Mouse (Mus musculus) heart, embryonic 13.5 days (tissue): ENCODE results near the gene Cuedc1. TPM values are rescaled to one million over a fixed set of nuclear protein-coding genes. Genes with fewer than 3 reads are reported as not detected.

ENCODE experiments used
- ATAC-seq: fragments of 200-750 bp; cut with Nextera tagmentation; 2 replicates; pipeline ENCODE4 v1.8.0; 2017; ENCODE audit warnings: moderate TSS enrichment; ENCODE audit not compliant: insufficient number of reproducible peaks, low FRiP score, low TSS enrichment; ENCODE audit errors: extremely low read depth
- H3K27ac ChIP-seq: fragments of 300-500 bp; sonication (generic); replicated peaks from 2 replicates; pipeline ENCODE4 v1.5.1; 2015; ENCODE audit warnings: moderate library complexity, mild to moderate bottlenecking, inconsistent platforms
- H3K27me3 ChIP-seq: fragments of 300-500 bp; sonication (generic); replicated peaks from 2 replicates; pipeline ENCODE4 v1.6.1; 2015; ENCODE audit warnings: mild to moderate bottlenecking, inconsistent platforms
- H3K36me3 ChIP-seq: fragments of 300-500 bp; sonication (generic); 2 replicates; pipeline ENCODE4 v1.6.1; 2015; ENCODE audit warnings: mild to moderate bottlenecking, inconsistent platforms
- H3K4me1 ChIP-seq: fragments of 300-500 bp; sonication (generic); 2 replicates; pipeline ENCODE4 v1.6.1; 2015; ENCODE audit warnings: inconsistent platforms
- H3K4me2 ChIP-seq: fragments of 300-500 bp; sonication (generic); 2 replicates; pipeline ENCODE4 v1.6.1; 2015; ENCODE audit warnings: inconsistent platforms, mild to moderate bottlenecking, moderate library complexity
- H3K4me3 ChIP-seq: fragments of 300-500 bp; sonication (generic); 2 replicates; pipeline ENCODE4 v1.5.1; 2015; ENCODE audit warnings: moderate library complexity, mild to moderate bottlenecking, inconsistent platforms
- H3K9ac ChIP-seq: fragments of 300-500 bp; sonication (generic); 2 replicates; pipeline ENCODE4 v1.6.1; 2015; ENCODE audit warnings: inconsistent platforms, mild to moderate bottlenecking, moderate library complexity
- H3K9me3 ChIP-seq: fragments of 300-500 bp; sonication (generic); 2 replicates; pipeline ENCODE4 v1.6.1; 2016; ENCODE audit warnings: inconsistent platforms
- WGBS: fragments of 180-500 bp; shearing (Covaris S2); methylation state at CpG from one replicate; pipeline ENCODE4 v1.1.7; 2015; ENCODE audit warnings: mixed read lengths; 5-methylcytosine and 5-hydroxymethylcytosine counted together
- polyA plus RNA-seq: library from polyadenylated mRNA; unstranded; fragments of >200 nt; fragmentation: Nextera tagmentation; extraction: Ambion mirVana; gene quantifications from 2 replicates; pipeline ENCODE4 v1.2.1, GENCODE M21; 2015

Gene Cuedc1
- polyA plus RNA-seq, 1 experiment from 2014 or later: 16.8 TPM

- ATAC-seq: no peak
- H3K9me3 ChIP-seq: no peaks in the 10 kb centered on the region
- peaks cover 48% of the 10 kb centered on the region for H3K4me1 ChIP-seq
- no peaks in the 10 kb centered on the region for H3K27me3 ChIP-seq
- 65% methylated on average over 8 of the region's 8 CpGs for WGBS
- H3K27ac ChIP-seq: no peak overlapping the region
- H3K9ac ChIP-seq: no peak overlapping the region
- no peak overlapping the region for H3K4me2 ChIP-seq
- no peak overlapping the region for H3K4me3 ChIP-seq
- 0 out of 2 replicates have a peak, but pooled peaks cover 2% of the 10 kb centered on the region for H3K36me3 ChIP-seq
Measured at GRCm38 (mm10) chr11:88106292-88106554, 8.4 kb downstream of the Cuedc1 start.

GRCm38 (mm10) chr11:88107365-88107764, 9.5 kb downstream of the Cuedc1 start:
- H3K4me3 ChIP-seq: no peak overlapping the region
- peaks cover 60% of the 10 kb centered on the region for H3K4me1 ChIP-seq

GRCm38 (mm10) chr11:88110031-88110594, 12.3 kb downstream of the Cuedc1 start:
- no peak for ATAC-seq
- Histone ChIP-seq H3K27me3 (no peaks in the 10 kb centered on the region), H3K27ac (peak overlapping the region; percentile 61), H3K9me3 (no peaks in the 10 kb centered on the region), H3K4me1 (peaks cover 79% of the 10 kb centered on the region), H3K9ac (peak overlapping the region; percentile 37; the same call in 1 of the 2 replicates), H3K4me2 (no peak overlapping the region; the same call in 1 of the 2 replicates), H3K36me3 (no peaks in the 10 kb centered on the region), H3K4me3 (no peak overlapping the region)
- WGBS: 38% methylated on average over 9 of the region's 9 CpGs

More at GRCm38 (mm10) chr11:88107365-88107764, 9.5 kb downstream of the Cuedc1 start:
- 51% methylated on average over 4 of the region's 4 CpGs for WGBS
- H3K9ac ChIP-seq: peak overlapping the region; percentile 17; the same call in 1 of the 2 replicates
- H3K36me3 ChIP-seq: no peaks in the 10 kb centered on the region
- ATAC-seq: no peak
- H3K27me3 ChIP-seq: no peaks in the 10 kb centered on the region
- H3K4me2 ChIP-seq: no peak overlapping the region
- H3K27ac ChIP-seq: no peak overlapping the region
- H3K9me3 ChIP-seq: no peaks in the 10 kb centered on the region

DNA sequence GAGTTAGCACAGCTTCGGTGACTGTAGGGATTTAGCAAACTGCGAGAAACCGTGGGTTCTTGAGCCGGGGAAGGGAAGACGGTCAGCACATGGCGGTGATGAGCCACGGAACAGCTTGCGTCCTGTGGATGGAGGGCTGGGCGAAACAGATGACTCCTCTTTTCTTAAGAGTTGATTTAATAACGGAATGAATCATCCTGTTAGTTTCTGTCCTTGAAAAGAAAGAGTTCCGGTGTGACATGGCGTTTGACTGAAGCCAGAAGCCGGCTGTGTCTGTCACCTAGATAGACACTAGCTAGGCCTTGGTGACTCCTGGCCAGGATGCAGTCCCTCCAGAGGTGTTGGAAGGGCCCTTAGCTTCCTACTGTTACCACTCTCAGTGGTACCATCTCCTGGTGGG, 14.2 kb downstream of the Cuedc1 start:
- H3K27ac ChIP-seq: peak overlapping the region; percentile 45
- 49% methylated on average over 13 of the region's 13 CpGs for WGBS

DNA sequence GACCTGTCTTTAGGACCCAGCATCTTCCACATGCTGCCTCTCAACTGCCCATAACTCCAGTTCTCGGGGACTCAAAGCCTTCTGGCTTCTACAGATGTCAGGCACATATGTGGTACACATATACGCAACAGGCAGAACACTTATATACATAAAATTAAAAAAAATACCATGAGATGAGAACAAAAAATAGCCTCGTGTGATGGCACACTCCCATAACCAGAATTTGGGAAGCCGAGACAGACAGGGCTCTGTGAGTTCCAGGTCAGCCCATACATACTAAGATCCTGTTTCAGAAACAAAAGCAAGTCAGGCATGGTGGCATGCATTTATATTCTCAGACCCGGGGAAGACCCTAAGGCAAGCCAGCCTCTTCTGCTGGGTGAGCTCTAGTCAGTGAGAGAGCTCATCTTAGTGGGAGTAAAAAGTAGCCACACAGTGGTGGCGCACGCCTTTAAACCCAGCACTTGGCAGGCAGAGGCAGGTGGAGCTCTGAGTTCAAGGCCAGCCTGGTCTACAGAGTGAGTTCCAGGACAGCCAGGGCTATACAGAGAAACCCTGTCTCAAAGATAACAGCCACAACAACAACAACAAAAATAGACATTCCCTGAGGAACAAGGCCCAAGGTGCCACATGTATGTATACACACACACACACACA, 14.9 kb downstream of the Cuedc1 start:
- Histone ChIP-seq H3K36me3 (no peaks in the 10 kb centered on the region), H3K4me1 (peaks cover 82% of the 10 kb centered on the region), H3K27me3 (no peaks in the 10 kb centered on the region), H3K27ac (peak overlapping the region; percentile 84), H3K4me3 (no peak overlapping the region), H3K4me2 (no peak overlapping the region), H3K9me3 (no peaks in the 10 kb centered on the region), H3K9ac (0 out of 2 replicates have a peak overlapping the region, but pooled peaks have one; percentile 19)
- no peak for ATAC-seq
- WGBS: 85% methylated on average over 7 of the region's 7 CpGs

More for the DNA sequence above, 14.2 kb downstream of the Cuedc1 start:
- no peaks in the 10 kb centered on the region for H3K27me3 ChIP-seq
- H3K4me2 ChIP-seq: no peak overlapping the region
- no peaks in the 10 kb centered on the region for H3K36me3 ChIP-seq
- no peak for ATAC-seq
- no peaks in the 10 kb centered on the region for H3K9me3 ChIP-seq
- H3K4me3 ChIP-seq: no peak overlapping the region
- peak overlapping the region; percentile 47 for H3K9ac ChIP-seq
- peaks cover 82% of the 10 kb centered on the region for H3K4me1 ChIP-seq

DNA sequence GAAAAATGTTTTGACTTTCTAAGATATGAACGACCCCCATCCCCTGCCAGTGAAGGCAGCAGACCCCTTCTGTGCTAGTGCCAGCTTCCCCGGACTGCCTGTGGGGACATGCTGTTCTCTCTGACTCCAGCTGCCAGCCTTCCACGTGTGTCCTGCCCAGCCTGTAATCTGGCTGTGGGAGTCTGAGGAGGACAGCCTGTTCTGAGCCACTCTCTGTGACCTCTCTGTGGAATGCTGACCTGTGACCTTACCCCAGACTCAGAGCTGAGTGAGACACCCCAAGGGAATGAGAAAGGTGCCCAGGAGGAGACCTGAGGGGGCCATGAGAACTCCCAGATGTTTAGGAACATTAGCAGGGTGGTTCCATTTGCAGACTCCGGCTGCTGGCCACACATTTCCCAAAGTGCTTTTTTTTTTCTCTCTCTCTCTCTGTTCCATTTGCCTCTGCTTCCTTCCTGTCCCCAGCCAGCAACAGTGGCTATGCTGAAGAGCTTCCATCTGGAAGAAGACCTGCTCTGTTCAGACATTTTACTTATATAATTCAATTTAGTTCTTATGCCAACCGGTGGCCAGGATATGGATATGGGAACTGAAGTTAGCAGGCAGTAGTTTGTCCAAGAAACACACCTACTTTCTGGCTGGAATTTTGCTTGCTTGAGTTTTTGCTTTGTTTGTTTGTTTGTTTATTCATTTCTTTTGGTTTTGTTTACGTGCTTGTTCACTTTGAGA, 15.8 kb downstream of the Cuedc1 start:
- H3K36me3 ChIP-seq: no peaks in the 10 kb centered on the region
- H3K4me2 ChIP-seq: no peak overlapping the region
- peak overlapping the region; percentile 84 for H3K27ac ChIP-seq
- ATAC-seq: no peak
- 46% methylated on average over 6 of the region's 6 CpGs for WGBS
- no peaks in the 10 kb centered on the region for H3K27me3 ChIP-seq
- no peaks in the 10 kb centered on the region for H3K9me3 ChIP-seq
- H3K4me3 ChIP-seq: no peak overlapping the region
- H3K9ac ChIP-seq: peak overlapping the region; percentile 65
- peaks cover 89% of the 10 kb centered on the region for H3K4me1 ChIP-seq

DNA sequence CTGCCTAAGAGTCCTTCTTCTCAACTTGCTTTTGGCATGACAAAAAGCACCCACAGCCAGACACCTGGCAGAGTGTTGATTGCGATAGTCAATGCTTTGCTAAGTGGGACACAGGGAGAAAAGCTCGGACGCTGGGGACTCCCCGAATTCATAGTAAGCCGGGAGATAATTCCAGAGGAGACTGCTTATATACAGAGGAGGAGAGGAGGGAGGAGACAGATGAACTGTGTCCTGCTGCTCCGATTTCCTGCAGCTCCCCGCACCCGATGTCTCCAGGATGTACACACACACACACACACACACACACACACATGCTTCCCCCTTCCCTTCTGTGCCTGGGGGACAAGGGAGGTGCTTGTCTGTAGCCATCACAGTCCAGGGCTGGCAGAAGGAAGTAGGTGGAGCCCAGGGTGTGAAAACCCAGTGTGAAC, 17.0 kb downstream of the Cuedc1 start:
- no peaks in the 10 kb centered on the region for H3K36me3 ChIP-seq
- H3K4me1 ChIP-seq: peaks cover 97% of the 10 kb centered on the region
- H3K27me3 ChIP-seq: no peaks in the 10 kb centered on the region
- H3K9me3 ChIP-seq: no peaks in the 10 kb centered on the region
- H3K4me3 ChIP-seq: peak overlapping the region; percentile 15
- ATAC-seq: no peak
- peak overlapping the region; percentile 51 for H3K4me2 ChIP-seq
- H3K9ac ChIP-seq: peak overlapping the region; percentile 66
- 15% methylated on average over 8 of the region's 8 CpGs for WGBS
- peak overlapping the region; percentile 84 for H3K27ac ChIP-seq

DNA sequence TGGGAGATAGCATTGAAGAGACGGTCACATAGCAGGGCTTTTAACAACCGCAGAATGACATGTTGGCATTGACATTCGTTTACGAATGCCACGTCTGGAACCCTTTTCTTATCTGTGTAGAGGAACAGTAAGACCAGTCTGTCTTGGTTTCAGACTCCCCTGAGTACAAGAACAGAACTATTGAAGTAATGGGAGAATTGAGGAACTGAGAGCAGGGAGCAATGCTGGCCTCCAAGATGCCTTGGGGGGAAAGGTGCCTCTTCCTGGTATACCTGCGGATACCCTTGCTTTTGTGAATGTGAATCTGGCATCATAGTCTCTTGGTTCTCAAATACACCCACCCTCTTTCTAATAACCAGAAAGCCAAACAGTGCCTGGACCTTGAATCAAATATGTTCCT, 18.7 kb downstream of the Cuedc1 start:
- ATAC-seq: no peak
- H3K9me3 ChIP-seq: no peaks in the 10 kb centered on the region
- H3K36me3 ChIP-seq: peaks cover 5% of the 10 kb centered on the region; the same call in 1 of the 2 replicates
- WGBS: 70% methylated on average over 6 of the region's 6 CpGs
- no peak overlapping the region for H3K4me2 ChIP-seq
- H3K27me3 ChIP-seq: no peaks in the 10 kb centered on the region
- peak overlapping the region; percentile 21; the same call in 1 of the 2 replicates for H3K27ac ChIP-seq
- H3K4me1 ChIP-seq: peaks cover 88% of the 10 kb centered on the region
- H3K4me3 ChIP-seq: no peak overlapping the region
- H3K9ac ChIP-seq: no peak overlapping the region

DNA sequence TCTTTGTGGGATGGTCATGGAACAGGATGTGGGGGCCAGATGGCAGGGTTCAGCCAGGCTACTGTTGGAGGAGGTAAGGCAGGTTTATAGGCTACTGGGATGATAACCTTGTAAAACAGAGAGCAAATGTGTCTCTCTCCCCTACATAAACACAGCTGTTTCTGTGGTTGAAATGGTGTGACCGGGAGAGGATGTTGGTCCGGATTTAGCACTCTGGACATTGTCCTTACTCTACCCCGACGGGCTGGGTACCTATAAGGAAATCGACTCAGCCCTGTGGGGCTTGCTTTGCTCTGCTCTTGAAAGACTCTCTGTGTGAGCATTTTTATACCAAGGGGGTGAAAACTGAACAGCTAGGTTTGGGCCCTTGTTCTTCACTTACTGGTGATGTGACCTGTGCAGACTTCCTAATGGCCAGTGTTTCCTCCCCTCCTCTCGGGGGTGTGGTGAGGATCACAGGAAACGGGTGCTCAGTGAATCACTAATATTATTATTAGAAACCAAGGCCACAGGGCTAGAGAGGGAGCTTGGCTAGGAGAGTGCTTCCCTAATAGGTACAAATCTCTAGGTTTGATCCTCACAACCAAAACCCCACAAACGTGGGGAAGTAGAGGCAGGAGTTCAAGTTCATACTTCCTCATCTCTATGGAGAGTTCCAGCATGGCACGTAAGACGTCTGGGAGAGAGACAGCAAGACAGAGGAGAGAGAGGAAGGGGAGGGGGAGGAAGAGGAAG, 19.7 kb downstream of the Cuedc1 start:
- WGBS: 42% methylated on average over 10 of the region's 10 CpGs
- H3K27me3 ChIP-seq: no peaks in the 10 kb centered on the region
- no peak overlapping the region for H3K4me2 ChIP-seq
- H3K9ac ChIP-seq: peak overlapping the region; percentile 72; the same call in 1 of the 2 replicates
- H3K4me1 ChIP-seq: peaks cover 84% of the 10 kb centered on the region
- no peak for ATAC-seq
- peak overlapping the region; percentile 93 for H3K27ac ChIP-seq
- H3K4me3 ChIP-seq: no peak overlapping the region
- H3K36me3 ChIP-seq: peaks cover 5% of the 10 kb centered on the region; the same call in 1 of the 2 replicates
- H3K9me3 ChIP-seq: no peaks in the 10 kb centered on the region

GRCm38 (mm10) chr11:88118091-88118440, 20.2 kb downstream of the Cuedc1 start:
- 59% methylated on average over 6 of the region's 6 CpGs for WGBS

More at GRCm38 (mm10) chr11:88118091-88118440, 20.2 kb downstream of the Cuedc1 start:
- Histone ChIP-seq H3K4me1 (peaks cover 79% of the 10 kb centered on the region), H3K4me3 (no peak overlapping the region), H3K36me3 (peaks cover 5% of the 10 kb centered on the region; the same call in 1 of the 2 replicates), H3K27me3 (no peaks in the 10 kb centered on the region), H3K27ac (peak overlapping the region; percentile 93), H3K9ac (peak overlapping the region; percentile 72), H3K4me2 (no peak overlapping the region), H3K9me3 (no peaks in the 10 kb centered on the region)
- no peak for ATAC-seq
